Mouse (Mus musculus) ES-Bruce4 (cell line): ENCODE results near the gene Dirc2. TPM values are rescaled to one million over a fixed set of nuclear protein-coding genes. Genes with fewer than 3 reads are reported as not detected.

Source experiments
- H3K27ac ChIP-seq: 2 replicates; pipeline ENCODE4 v1.5.1; 2012; ENCODE audit warnings: low read length, inconsistent platforms; ENCODE audit not compliant: insufficient read depth
- H3K27me3 ChIP-seq: 2 replicates; pipeline ENCODE4 v1.6.1; 2012; ENCODE audit warnings: mild to moderate bottlenecking, low read length, inconsistent platforms; ENCODE audit not compliant: control insufficient read depth, poor library complexity, insufficient read depth, severe bottlenecking
- H3K36me3 ChIP-seq: 2 replicates; pipeline ENCODE4 v1.6.1; 2012; ENCODE audit warnings: inconsistent platforms, mild to moderate bottlenecking, low read length, moderate library complexity; ENCODE audit not compliant: control insufficient read depth, poor library complexity, insufficient read depth, severe bottlenecking
- H3K4me1 ChIP-seq: one replicate; pipeline ENCODE4 v1.8.1; 2011; ENCODE audit warnings: low read length; ENCODE audit not compliant: control insufficient read depth, insufficient read depth
- H3K4me3 ChIP-seq: 2 replicates; pipeline ENCODE4 v1.5.1; 2011; ENCODE audit warnings: low read depth, mild to moderate bottlenecking, low read length
- H3K9ac ChIP-seq: 2 replicates; pipeline ENCODE4 v1.6.1; 2012; ENCODE audit warnings: low read depth, mild to moderate bottlenecking, inconsistent platforms; ENCODE audit not compliant: poor library complexity, severe bottlenecking
- H3K9me3 ChIP-seq: replicated peaks from 2 replicates; pipeline ENCODE4 v1.6.1; 2012; ENCODE audit warnings: mild to moderate bottlenecking, low read length, inconsistent platforms; ENCODE audit not compliant: control insufficient read depth, poor library complexity, insufficient read depth, severe bottlenecking
- CTCF ChIP-seq: IDR thresholded peaks from one replicate; pipeline ENCODE4 v1.8.1; 2011; ENCODE audit warnings: low read depth, low read length
- EP300 ChIP-seq: IDR thresholded peaks from 2 replicates; pipeline ENCODE4 v1.6.1; 2011; ENCODE audit warnings: low read depth, low read length; ENCODE audit not compliant: insufficient read depth
- POLR2A ChIP-seq: IDR thresholded peaks from one replicate; pipeline ENCODE4 v1.8.1; 2011; ENCODE audit warnings: low read length; ENCODE audit not compliant: insufficient read depth
- polyA plus RNA-seq: library from polyadenylated mRNA; stranded (reverse); fragments of >200 nt; gene quantifications from 2 replicates; pipeline ENCODE4 v1.2.4, GENCODE M21; 2011; ENCODE audit warnings: low read depth; ENCODE audit not compliant: missing spikeins, insufficient read depth, insufficient read length

Dirc2 gene
- polyA plus RNA-seq, 1 experiment = 18.5 TPM

GRCm38 (mm10) chr16:35681327-35682108, 87.6 kb downstream of the Dirc2 start:
- peak overlapping the region; percentile 12 for H3K4me3 ChIP-seq
- no peaks in the 10 kb centered on the region for H3K27me3 ChIP-seq
- H3K4me1 ChIP-seq = peaks cover 2% of the 10 kb centered on the region
- peak overlapping the region; percentile 13; the same call in 1 of the 2 replicates for H3K9ac ChIP-seq
- TF ChIP-seq POLR2A (no peak), CTCF (no peak), EP300 (no peak)
- no peaks in the 10 kb centered on the region for H3K9me3 ChIP-seq
- no peak overlapping the region for H3K27ac ChIP-seq
- H3K36me3 ChIP-seq = no peaks in the 10 kb centered on the region

GRCm38 (mm10) chr16:35678476-35678875, 90.7 kb downstream of the Dirc2 start:
- H3K4me3 ChIP-seq = no peak overlapping the region
- H3K9me3 ChIP-seq = no peaks in the 10 kb centered on the region
- H3K36me3 ChIP-seq = no peaks in the 10 kb centered on the region
- H3K27me3 ChIP-seq = no peaks in the 10 kb centered on the region
- peaks cover 2% of the 10 kb centered on the region for H3K4me1 ChIP-seq
- TF ChIP-seq CTCF = no peak
- TF ChIP-seq EP300 = no peak
- TF ChIP-seq POLR2A = no peak
- H3K27ac ChIP-seq = no peak overlapping the region
- no peak overlapping the region for H3K9ac ChIP-seq

GRCm38 (mm10) chr16:35677511-35678113, 91.5 kb downstream of the Dirc2 start:
- Histone ChIP-seq H3K36me3 (no peaks in the 10 kb centered on the region), H3K4me1 (peaks cover 2% of the 10 kb centered on the region), H3K27ac (no peak overlapping the region), H3K4me3 (no peak overlapping the region), H3K9ac (no peak overlapping the region), H3K27me3 (no peaks in the 10 kb centered on the region), H3K9me3 (no peaks in the 10 kb centered on the region)
- TF ChIP-seq POLR2A (no peak), EP300 (no peak), CTCF (no peak)

- no peak overlapping the region for H3K27ac ChIP-seq
- H3K9me3 ChIP-seq = no peaks in the 10 kb centered on the region
- H3K9ac ChIP-seq = no peak overlapping the region
- no peaks in the 10 kb centered on the region for H3K4me1 ChIP-seq
- no peaks in the 10 kb centered on the region for H3K36me3 ChIP-seq
- no peak for TF ChIP-seq EP300
- no peak for TF ChIP-seq POLR2A
- TF ChIP-seq CTCF = no peak
- H3K27me3 ChIP-seq = peaks cover 2% of the 10 kb centered on the region; the same call in 1 of the 2 replicates
- H3K4me3 ChIP-seq = no peak overlapping the region
Observed at GRCm38 (mm10) chr16:35664847-35665246, 104.3 kb downstream of the Dirc2 start.

- Histone ChIP-seq H3K4me1 (no peaks in the 10 kb centered on the region), H3K27ac (no peak overlapping the region), H3K4me3 (no peak overlapping the region), H3K9ac (no peak overlapping the region), H3K36me3 (no peaks in the 10 kb centered on the region), H3K27me3 (peaks cover 6% of the 10 kb centered on the region; the same call in 1 of the 2 replicates), H3K9me3 (no peaks in the 10 kb centered on the region)
- TF ChIP-seq CTCF (no peak), POLR2A (no peak), EP300 (no peak)
Observed at GRCm38 (mm10) chr16:35663831-35664414, 105.2 kb downstream of the Dirc2 start.
